Mouse (Mus musculus): ENCODE data around the gene Tmc8.

- no peak for TF ChIP-seq CTCF (IDR thresholded peaks at IDR 0.05; ENCODE audit: low read depth)
- TF ChIP-seq EP300 (optimal IDR thresholded peaks at IDR 0.05) = no peak
These were observed 45.5 kb downstream of the Tmc8 start for GRCm38 (mm10) chr11:117827386-117827785.
